Mouse (Mus musculus): ENCODE measurements around the gene Eppin.

Gene Eppin

GRCm38 (mm10) chr2:164560106-164560505, 33.3 kb downstream of the Eppin start:
- DNase-seq (ENCODE audit: low spot score): no peak

GRCm38 (mm10) chr2:164558991-164559645, 34.3 kb downstream of the Eppin start:
- DNase-seq (ENCODE audit: low spot score): no peak

DNA sequence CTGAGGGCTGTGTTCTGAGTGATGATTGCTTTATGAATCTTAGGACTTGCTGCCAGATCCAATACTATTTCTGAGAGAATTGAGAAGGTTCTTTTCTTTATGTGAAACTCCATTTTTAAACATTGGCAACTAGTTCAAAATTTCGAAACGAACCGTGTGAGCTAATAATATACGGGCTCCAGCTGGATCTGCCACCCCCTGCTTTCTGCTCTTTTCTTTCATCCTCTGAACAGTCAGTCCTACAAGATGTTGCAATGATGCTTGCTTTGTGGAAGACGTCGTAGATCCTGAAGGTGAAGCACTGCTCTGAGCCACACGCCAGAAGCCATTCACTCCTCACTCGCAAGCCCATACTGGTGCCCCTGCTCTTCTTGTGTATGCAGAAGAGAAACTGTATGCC, 35.0 kb downstream of the Eppin start:
- no peak for DNase-seq (ENCODE audit: low spot score)

GRCm38 (mm10) chr2:164551502-164551901, 41.9 kb downstream of the Eppin start:
- no peak for DNase-seq (ENCODE audit: low spot score)

DNA sequence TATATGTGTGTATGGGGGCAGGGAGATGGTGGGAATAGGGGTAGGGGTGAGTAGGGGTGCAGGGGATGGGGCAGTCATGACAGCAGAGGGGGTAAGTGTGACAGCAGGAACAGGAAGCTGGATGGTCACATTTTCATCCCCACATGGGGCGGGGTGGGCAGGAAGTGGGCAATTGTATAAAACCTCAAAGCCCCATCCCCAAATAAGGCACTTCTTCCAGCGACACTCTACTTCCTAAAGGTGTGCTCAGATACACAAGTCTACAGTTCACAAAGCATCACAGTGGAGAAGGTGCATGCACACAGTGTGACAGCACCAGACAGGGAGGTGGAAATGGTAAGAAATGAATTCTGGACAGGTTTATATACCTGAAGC, 42.5 kb downstream of the Eppin start:
- no peak for DNase-seq (ENCODE audit: low spot score)

DNA sequence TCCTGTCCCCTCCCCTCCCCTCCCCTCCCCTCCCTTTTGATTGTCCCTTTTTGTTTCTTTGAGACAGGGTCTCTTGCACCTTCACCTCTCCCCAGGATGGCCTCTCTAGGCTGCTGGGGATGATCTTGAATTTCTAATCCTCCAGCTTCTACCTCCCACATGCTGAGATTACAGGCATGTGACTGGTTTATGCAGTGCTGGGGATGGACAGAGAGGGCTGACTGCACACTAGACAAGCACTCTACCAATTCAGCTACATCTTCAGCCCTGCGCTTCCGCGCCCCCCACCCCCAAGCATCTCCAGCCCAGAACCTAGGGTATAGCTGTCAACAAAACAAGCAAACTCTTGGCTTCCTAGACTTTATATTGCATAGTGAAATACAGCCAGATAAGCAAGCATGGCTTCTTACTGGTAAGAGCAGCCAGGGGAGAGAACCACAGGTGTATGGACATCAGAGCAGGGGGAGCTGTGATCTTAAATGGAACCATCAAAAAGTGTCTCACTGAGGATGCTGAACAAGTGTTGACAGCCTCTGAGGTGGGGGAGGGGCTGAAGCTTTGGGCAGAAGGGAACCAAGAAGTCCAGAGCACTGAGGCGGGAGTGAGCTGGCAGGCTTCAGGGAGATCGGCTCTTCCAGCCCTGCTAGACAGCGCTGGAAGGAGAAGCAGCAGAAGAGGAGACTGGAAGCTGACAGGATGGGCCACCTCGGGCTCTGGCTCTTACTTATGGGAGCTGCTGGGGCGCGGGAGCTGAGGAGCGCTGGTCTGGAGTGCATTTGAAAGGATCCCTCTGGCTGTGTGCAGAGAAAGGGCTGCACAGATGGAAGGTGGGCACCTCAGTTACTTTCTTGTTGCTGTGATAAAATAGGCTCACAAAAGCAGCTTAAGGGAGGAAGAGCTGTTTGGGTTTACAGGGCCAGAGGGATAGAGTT, 43.2 kb downstream of the Eppin start:
- no peak for DNase-seq (ENCODE audit: low spot score)

DNA sequence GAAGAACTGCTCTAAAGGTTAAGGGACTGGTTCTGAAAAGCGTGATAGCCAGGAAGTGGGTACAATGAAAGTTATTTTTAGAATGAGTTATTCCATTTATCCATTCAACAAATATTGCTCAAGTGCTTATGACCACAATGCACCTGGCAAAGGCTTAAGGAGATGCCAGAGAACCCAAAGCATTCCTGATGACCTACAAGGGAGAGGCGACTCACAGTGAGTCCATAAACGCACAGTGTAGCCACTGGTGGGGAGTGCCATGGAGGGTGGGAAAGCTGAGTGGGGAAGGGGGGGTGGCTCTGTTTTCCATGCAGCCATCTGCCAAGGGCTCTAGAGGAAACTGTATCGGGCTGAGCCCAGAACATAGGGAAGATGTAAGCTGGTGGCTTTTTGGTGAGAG, 44.1 kb downstream of the Eppin start:
- no peak for DNase-seq (ENCODE audit: low spot score)

DNA sequence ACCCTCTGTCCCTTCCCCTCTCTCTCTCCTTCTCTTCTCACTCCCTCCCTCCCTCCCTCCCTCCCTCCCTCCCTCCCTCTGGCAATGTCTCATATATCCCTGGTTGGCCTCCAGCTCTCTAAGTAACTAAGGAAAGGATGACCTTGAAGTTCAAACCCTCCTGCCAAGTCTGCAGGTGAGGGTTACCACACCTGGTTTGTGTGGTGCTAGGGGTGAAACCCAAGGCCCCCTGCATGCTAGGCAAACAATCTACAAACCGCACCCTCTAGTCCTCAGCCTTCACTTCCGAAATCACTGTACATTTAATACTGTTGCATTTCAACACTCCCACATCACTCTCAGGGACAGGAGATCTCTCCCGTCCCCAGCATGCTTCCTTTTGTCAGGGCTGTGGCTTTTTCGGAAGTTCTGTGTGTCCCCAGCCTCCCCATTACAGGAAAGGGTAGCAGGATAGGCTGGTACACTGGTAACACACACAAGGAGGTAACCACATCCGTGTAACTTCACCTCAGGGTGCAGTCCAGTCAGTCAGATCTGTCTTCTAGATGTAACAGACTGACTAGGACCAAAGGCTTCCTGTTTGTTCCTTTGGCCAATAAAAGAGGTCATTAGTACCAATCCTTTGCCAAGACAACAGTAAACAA, 48.8 kb downstream of the Eppin start:
- no peak for DNase-seq (ENCODE audit: low spot score)

- no peak for DNase-seq (ENCODE audit: low spot score)
These were observed 49.6 kb downstream of the Eppin start for GRCm38 (mm10) chr2:164543745-164544144.

DNA sequence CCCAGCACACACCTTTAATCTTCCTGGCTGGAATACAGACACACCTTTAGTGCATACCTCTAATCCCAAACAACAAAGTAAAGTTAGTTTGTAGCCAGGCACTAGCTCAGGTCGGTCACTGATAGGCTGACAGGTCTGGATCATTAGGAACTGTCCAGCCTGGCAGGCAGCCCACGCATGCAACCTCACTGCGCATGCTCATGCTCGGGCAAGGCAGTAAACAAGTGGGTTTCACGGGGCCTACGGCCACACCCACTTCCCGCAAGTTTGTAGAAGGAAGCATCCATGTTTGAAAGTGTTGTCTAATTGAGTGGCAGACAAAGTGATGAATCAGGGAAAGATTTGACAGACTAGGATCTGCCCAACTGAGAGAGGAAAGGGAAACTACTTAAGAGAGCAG, 50.8 kb downstream of the Eppin start:
- no peak for DNase-seq (ENCODE audit: low spot score)

GRCm38 (mm10) chr2:164542132-164542531, 51.3 kb downstream of the Eppin start:
- no peak for DNase-seq (ENCODE audit: low spot score)

DNA sequence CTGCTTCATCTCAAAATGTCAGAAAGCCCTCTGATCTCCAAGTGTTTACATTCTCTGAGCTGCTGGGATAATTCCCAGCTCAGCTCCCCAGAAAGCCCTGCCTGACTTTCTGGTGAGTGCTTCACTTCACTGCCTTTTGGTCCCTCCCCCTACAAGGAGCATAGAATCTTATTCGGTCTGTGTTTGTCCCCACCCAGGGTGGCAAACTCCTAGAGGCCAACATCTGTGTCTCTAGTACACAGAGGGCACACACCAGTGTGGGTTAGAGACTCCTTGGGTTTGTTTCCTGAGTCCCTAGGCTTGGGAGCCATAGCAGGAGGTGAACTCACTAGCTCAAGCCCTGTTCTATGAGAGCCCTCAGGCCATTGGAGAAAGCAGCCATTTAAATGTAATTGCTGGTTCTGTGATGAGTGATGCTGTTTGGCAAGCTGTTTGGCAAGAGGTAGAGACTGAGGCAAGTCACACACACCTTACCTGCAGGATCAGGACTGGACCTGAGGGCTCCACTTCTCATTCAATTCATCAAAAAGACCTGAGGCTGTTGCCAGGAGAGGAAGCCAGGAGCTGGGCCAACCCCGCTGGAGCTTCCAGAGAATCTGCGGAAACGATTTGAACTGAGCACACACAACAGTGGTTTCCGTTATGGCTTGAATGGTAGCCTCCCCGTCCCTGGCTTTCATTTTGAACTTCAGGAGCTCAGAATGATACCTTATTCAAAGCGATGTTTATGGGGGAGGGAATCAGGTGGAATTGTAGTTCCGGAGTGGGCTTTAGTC, 52.6 kb downstream of the Eppin start:
- DNase-seq (ENCODE audit: low spot score): no peak

All from ovary, postnatal 14 days (tissue).